Mouse (Mus musculus) left cerebral cortex, adult 2 months (tissue): ENCODE measurements around the gene Cd101. TPM values are rescaled to one million over a fixed set of nuclear protein-coding genes. Genes with fewer than 3 reads are reported as not detected.

Experiments
- DNase-seq, 2 experiments: peaks; one replicate each; pipeline ENCODE4 v3.0.0; 2021 to 2022; ENCODE audit warnings: low spot score in 2 of 2, mixed read lengths in 1 of 2; ENCODE audit errors: extremely low spot score in 1 of 2
- H3K27ac ChIP-seq: fragments of 200-600 bp; 2 replicates; pipeline ENCODE4 v1.8.1; 2022
- H3K4me3 ChIP-seq: fragments of 200-600 bp; 2 replicates; pipeline ENCODE4 v1.8.1; 2022
- CTCF ChIP-seq: fragments of 200-600 bp; IDR thresholded peaks from 2 replicates; pipeline ENCODE4 v1.8.1; 2022; ENCODE audit warnings: antibody characterized with exemption, mild to moderate bottlenecking, moderate library complexity
- intact Hi-C: fragments of 180-260 bp; cut with DNase I; formaldehyde crosslinking; loops from one replicate; pipeline ENCODE4 v1.15.1; 2025
- total RNA-seq, 2 experiments: library from RNA; stranded (reverse); gene quantifications; 2 replicates each; pipeline ENCODE4 v1.2.3; 2021

Gene Cd101
- total RNA-seq, 2 experiments from 2014 or later, result 0.59 to 0.72 TPM

GRCm38 (mm10) chr3:100951531-100951930, 77.8 kb downstream of the Cd101 start:
- H3K27ac ChIP-seq, result no peak overlapping the region
- H3K4me3 ChIP-seq, result no peak overlapping the region
- DNase-seq, result no peak
- no peak for TF ChIP-seq CTCF
- intact Hi-C loops, result no loop called here

GRCm38 (mm10) chr3:100947286-100947685, 82.1 kb downstream of the Cd101 start:
- Histone ChIP-seq H3K27ac (no peak overlapping the region), H3K4me3 (no peak overlapping the region)
- intact Hi-C loops, result no loop called here
- DNase-seq, result no peak
- TF ChIP-seq CTCF, result no peak

Other genes starting within 250 kb of the Cd101 start
- gene Vtcn1, start 204.1 kb downstream of the Cd101 start, total RNA-seq, result under 1 TPM; 0.29 to 0.33 TPM
- gene Trim45, start 107.4 kb downstream of the Cd101 start, total RNA-seq, result 10 to 100 TPM; 11.7 to 11.9 TPM
- gene Ttf2, start 59.9 kb downstream of the Cd101 start, total RNA-seq, result 1 to 10 TPM; 1.0 to 1.3 TPM
- gene Ptgfrn, start 80.7 kb upstream of the Cd101 start, total RNA-seq, result 10 to 100 TPM; 39.7 to 40.7 TPM